Mouse (Mus musculus) heart, embryonic 15.5 days (tissue): ENCODE data around the gene Tspan12. TPM values are rescaled to one million over a fixed set of nuclear protein-coding genes. Genes with fewer than 3 reads are reported as not detected.
"Not testable (repeated sequence)": the region's sequence is repeated elsewhere in the genome, so short reads cannot be mapped to it uniquely, and the experiment has no call there.

Source experiments
- ATAC-seq: fragments of 200-750 bp; cut with Nextera tagmentation; replicated peaks from 2 replicates; pipeline ENCODE4 v1.8.0; 2017; ENCODE audit warnings: low read depth, moderate TSS enrichment; ENCODE audit not compliant: insufficient number of reproducible peaks, insufficient read depth, low FRiP score
- H3K27ac ChIP-seq: fragments of 300-500 bp; sonication (generic); 2 replicates; pipeline ENCODE4 v1.5.1; 2015; ENCODE audit warnings: mild to moderate bottlenecking, inconsistent platforms
- H3K27me3 ChIP-seq: fragments of 300-500 bp; sonication (generic); 2 replicates; pipeline ENCODE4 v1.6.1; 2015; ENCODE audit warnings: inconsistent platforms
- H3K36me3 ChIP-seq: fragments of 300-500 bp; sonication (generic); 2 replicates; pipeline ENCODE4 v1.6.1; 2015; ENCODE audit warnings: mild to moderate bottlenecking, inconsistent platforms
- H3K4me1 ChIP-seq: fragments of 300-500 bp; sonication (generic); replicated peaks from 2 replicates; pipeline ENCODE4 v1.6.1; 2015; ENCODE audit warnings: inconsistent platforms
- H3K4me2 ChIP-seq: fragments of 300-500 bp; sonication (generic); 2 replicates; pipeline ENCODE4 v1.6.1; 2015; ENCODE audit warnings: inconsistent platforms, mild to moderate bottlenecking, moderate library complexity
- H3K4me3 ChIP-seq: fragments of 300-500 bp; sonication (generic); 2 replicates; pipeline ENCODE4 v1.5.1; 2015; ENCODE audit warnings: mild to moderate bottlenecking, inconsistent platforms
- H3K9ac ChIP-seq: fragments of 300-500 bp; sonication (generic); 2 replicates; pipeline ENCODE4 v1.6.1; 2015; ENCODE audit warnings: mild to moderate bottlenecking, inconsistent platforms
- H3K9me3 ChIP-seq: fragments of 300-500 bp; sonication (generic); replicated peaks from 2 replicates; pipeline ENCODE4 v1.6.1; 2016; ENCODE audit warnings: inconsistent platforms
- WGBS: fragments of 180-500 bp; shearing (Covaris S2); methylation state at CpG from one replicate; pipeline ENCODE4 v1.1.7; 2015; ENCODE audit warnings: mixed read lengths; 5-methylcytosine and 5-hydroxymethylcytosine counted together
- polyA plus RNA-seq: library from polyadenylated mRNA; unstranded; fragments of >200 nt; fragmentation: Nextera tagmentation; extraction: Ambion mirVana; gene quantifications from 2 replicates; pipeline ENCODE4 v1.2.1, GENCODE M21; 2015

The Tspan12 gene
- polyA plus RNA-seq, 1 experiment from 2014 or later = 79.5 TPM

GRCm38 (mm10) chr6:21795410-21795809 lies 56.9 kb downstream of the Tspan12 start:
- H3K4me3 ChIP-seq = no peak overlapping the region
- no peaks in the 10 kb centered on the region for H3K27me3 ChIP-seq
- 64% methylated on average over 5 of the region's 5 CpGs for WGBS
- H3K36me3 ChIP-seq = peaks cover 6% of the 10 kb centered on the region; the same call in 1 of the 2 replicates
- no peak overlapping the region for H3K27ac ChIP-seq
- no peaks in the 10 kb centered on the region for H3K9me3 ChIP-seq
- no peak overlapping the region for H3K4me2 ChIP-seq
- no peak overlapping the region for H3K9ac ChIP-seq
- H3K4me1 ChIP-seq = 0 out of 2 replicates have a peak, but pooled peaks cover 2% of the 10 kb centered on the region
- ATAC-seq = no peak

DNA sequence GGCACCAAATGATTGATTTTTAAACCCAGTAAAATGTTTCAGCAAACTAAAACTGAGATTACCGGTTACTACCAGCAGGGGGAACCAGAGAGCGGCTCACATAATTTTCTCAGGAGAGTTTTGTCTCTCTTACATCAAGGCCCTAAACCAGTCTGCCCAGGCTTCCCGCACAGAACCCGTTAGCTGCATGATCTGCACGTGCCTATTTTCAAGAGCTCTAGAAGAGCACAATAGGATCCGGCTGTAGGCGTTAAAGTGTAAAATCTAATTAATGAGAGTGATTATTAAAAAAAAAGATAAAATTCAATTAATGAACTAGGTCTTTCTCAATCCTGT lies 57.3 kb downstream of the Tspan12 start:
- Histone ChIP-seq H3K9ac (no peak overlapping the region), H3K9me3 (no peaks in the 10 kb centered on the region), H3K36me3 (peaks cover 6% of the 10 kb centered on the region; the same call in 1 of the 2 replicates), H3K27me3 (no peaks in the 10 kb centered on the region), H3K4me3 (no peak overlapping the region), H3K4me2 (no peak overlapping the region), H3K4me1 (0 out of 2 replicates have a peak, but pooled peaks cover 2% of the 10 kb centered on the region), H3K27ac (no peak overlapping the region)
- ATAC-seq = no peak
- WGBS = 6% methylated on average over 7 of the region's 7 CpGs

DNA sequence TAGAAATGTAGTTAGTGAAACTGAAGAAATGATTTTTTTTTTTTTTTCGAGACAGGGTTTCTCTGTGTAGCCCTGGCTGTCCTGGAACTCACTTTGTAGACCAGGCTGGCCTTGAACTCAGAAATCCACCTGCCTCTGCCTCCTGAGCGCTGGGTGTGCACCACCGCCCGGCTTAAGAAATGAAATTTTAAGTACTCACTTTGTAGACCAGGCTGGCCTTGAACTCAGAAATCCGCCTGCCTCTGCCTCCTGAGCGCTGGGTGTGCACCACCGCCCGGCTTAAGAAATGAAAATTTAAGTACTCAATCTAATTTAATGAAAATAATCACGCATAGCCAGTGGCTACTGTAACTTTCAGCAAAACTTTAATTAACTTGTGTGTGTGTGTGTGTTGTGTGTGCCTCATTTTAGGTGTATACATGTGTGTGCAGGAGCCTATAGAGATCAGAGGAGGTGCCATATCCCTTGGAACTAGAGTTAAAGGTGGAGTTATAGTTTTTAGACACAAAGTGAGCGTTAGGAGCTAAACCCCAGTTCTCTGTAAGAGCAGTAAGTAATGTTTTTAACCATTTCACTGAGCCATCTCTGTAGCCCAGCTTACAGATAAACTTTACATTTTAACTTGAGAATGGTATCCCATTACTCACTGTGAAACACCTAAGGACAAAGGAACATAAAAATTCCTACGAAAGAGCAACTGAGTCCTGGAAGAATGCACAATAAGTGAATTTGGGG lies 57.8 kb downstream of the Tspan12 start:
- Histone ChIP-seq H3K9ac (no peak overlapping the region), H3K36me3 (peaks cover 6% of the 10 kb centered on the region; the same call in 1 of the 2 replicates), H3K4me1 (0 out of 2 replicates have a peak, but pooled peaks cover 2% of the 10 kb centered on the region), H3K9me3 (no peaks in the 10 kb centered on the region), H3K4me3 (no peak overlapping the region), H3K4me2 (no peak overlapping the region), H3K27ac (no peak overlapping the region), H3K27me3 (no peaks in the 10 kb centered on the region)
- 77% methylated on average over 11 of the region's 11 CpGs for WGBS
- no peak for ATAC-seq

- 55% methylated on average over 7 of the region's 7 CpGs for WGBS
- Histone ChIP-seq H3K27ac (no peak overlapping the region), H3K9ac (no peak overlapping the region), H3K9me3 (no peaks in the 10 kb centered on the region), H3K4me1 (0 out of 2 replicates have a peak, but pooled peaks cover 2% of the 10 kb centered on the region), H3K36me3 (no peaks in the 10 kb centered on the region), H3K27me3 (no peaks in the 10 kb centered on the region), H3K4me3 (no peak overlapping the region), H3K4me2 (no peak overlapping the region)
- no peak for ATAC-seq
Observed at GRCm38 (mm10) chr6:21791307-21791706, 61.0 kb downstream of the Tspan12 start.

DNA sequence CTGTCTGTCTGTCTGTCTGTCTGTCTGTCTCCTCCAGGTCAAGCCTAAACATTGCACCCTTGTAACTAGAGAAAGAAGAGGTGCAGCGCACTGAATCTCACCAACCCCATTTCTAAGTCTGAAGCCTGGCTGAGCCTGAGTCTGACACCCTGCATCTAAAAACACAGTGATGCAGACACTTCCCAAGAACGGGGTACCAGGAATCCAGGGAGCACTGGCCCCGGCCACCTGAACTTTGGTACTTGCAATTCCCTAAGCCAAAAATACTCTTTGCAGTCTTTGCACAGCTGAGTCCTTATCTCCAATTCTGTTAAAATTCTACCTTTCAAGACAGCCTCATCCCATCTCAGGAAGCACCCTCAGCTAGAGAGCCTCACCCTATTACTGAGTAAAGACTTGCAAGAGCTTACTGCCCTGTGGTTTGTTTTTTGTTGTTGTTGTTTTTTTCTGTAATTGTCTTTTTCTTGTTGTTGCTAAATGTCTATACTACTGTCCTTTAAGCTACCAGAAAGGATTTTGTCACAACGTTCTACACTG lies 61.7 kb downstream of the Tspan12 start:
- H3K36me3 ChIP-seq = no peaks in the 10 kb centered on the region
- H3K4me3 ChIP-seq = no peak overlapping the region
- H3K4me2 ChIP-seq = no peak overlapping the region
- H3K4me1 ChIP-seq = 0 out of 2 replicates have a peak, but pooled peaks cover 2% of the 10 kb centered on the region
- 79% methylated on average over 4 of the region's 4 CpGs for WGBS
- ATAC-seq = no peak
- H3K9ac ChIP-seq = no peak overlapping the region
- no peaks in the 10 kb centered on the region for H3K9me3 ChIP-seq
- no peak overlapping the region for H3K27ac ChIP-seq
- no peaks in the 10 kb centered on the region for H3K27me3 ChIP-seq

DNA sequence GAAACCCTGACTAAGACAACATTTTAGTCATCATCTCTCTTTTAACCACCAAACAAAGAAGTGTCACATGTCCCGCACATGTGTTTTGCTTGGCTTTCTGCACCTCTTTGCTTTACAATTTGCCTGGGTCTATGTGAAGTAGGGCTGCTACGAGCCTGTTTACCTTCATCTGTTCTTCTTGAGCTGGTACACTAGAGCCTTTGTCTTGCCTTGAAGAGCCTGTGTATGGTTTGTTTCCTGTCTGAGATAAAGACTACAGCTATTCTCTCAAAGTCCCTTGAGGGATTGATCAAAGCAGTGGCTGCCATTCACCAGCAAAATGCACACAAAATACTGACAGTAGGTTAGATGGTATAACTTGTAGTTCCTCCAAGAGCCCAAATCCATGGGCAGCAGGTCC lies 62.3 kb downstream of the Tspan12 start:
- 62% methylated on average over 2 of the region's 2 CpGs for WGBS

DNA sequence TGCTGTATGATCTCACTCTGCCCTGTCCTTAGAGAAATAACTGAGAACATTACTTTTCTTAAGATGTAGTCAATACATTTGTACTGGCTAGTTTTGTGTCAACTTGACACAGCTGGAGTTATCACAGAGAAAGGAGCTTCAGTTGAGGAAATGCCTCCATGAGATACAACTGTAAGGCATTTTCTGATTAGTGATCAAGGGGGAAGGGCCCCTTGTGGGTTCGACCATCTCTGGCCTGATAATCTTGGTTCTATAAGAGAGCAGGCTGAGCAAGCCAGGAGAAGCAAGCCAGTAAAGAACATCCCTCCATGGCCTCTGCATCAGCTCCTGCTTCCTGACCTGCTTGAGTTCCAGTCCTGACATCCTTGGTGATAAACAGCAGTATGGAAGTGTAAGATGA lies 62.7 kb downstream of the Tspan12 start:
- not testable (repeated sequence) for ATAC-seq, H3K36me3 ChIP-seq, H3K4me3 ChIP-seq, H3K9ac ChIP-seq, H3K27ac ChIP-seq, H3K9me3 ChIP-seq, H3K4me1 ChIP-seq, H3K4me2 ChIP-seq, H3K27me3 ChIP-seq
- 40% methylated on average over 1 of the region's 1 CpGs for WGBS

More for the DNA sequence above, 62.3 kb downstream of the Tspan12 start:
- no peak overlapping the region for H3K9ac ChIP-seq
- H3K27me3 ChIP-seq = no peaks in the 10 kb centered on the region
- H3K36me3 ChIP-seq = no peaks in the 10 kb centered on the region
- H3K4me1 ChIP-seq = 0 out of 2 replicates have a peak, but pooled peaks cover under 1% of the 10 kb centered on the region
- no peak overlapping the region for H3K4me3 ChIP-seq
- H3K27ac ChIP-seq = no peak overlapping the region
- no peak for ATAC-seq
- no peak overlapping the region for H3K4me2 ChIP-seq
- no peaks in the 10 kb centered on the region for H3K9me3 ChIP-seq

DNA sequence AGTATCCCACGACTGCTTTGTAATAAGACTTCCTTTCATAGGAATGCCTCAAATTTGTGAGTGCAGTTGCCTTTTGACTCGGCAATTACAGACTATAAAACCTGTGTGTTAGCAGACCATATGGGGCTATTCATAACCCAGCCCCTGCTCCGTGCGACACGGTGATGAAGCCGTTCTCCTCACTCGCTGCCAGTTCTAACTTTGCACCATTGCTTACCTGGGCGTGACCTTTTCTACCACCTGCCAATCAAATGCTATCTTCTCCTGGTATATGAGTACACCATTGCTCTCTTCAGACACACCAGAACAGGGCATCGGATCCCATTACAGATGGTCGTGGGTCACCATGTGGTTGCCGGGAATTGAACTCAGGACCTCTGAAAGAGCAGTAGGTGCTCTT lies 64.6 kb downstream of the Tspan12 start:
- 78% methylated on average over 11 of the region's 11 CpGs for WGBS

DNA sequence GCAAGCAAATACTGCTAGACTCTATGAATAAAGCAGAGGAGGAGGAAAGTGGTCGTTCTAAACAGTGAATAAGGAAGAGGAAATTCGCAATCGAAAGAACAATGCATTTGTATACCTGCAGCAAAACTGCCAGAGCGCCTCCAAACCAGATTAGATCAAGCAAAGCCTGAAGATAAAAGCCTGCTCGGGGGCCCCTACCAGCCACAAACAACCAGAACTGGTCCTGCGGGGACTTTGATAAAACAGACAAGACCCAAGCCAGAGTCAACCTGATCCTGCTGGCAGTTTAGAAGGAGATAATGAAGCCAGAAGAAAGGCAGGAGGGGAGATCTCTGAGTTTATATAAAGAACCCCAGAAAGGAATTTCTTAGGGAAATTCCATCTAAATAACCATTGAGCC lies 65.0 kb downstream of the Tspan12 start:
- H3K4me2 ChIP-seq = no peak overlapping the region
- no peak overlapping the region for H3K9ac ChIP-seq
- ATAC-seq = no peak
- H3K27me3 ChIP-seq = no peaks in the 10 kb centered on the region
- no peak overlapping the region for H3K27ac ChIP-seq
- H3K9me3 ChIP-seq = no peaks in the 10 kb centered on the region
- 39% methylated on average over 6 of the region's 6 CpGs for WGBS
- H3K4me1 ChIP-seq = no peaks in the 10 kb centered on the region
- no peak overlapping the region for H3K4me3 ChIP-seq
- no peaks in the 10 kb centered on the region for H3K36me3 ChIP-seq

More for the DNA sequence above, 64.6 kb downstream of the Tspan12 start:
- H3K9ac ChIP-seq = no peak overlapping the region
- no peaks in the 10 kb centered on the region for H3K36me3 ChIP-seq
- no peaks in the 10 kb centered on the region for H3K9me3 ChIP-seq
- no peaks in the 10 kb centered on the region for H3K27me3 ChIP-seq
- H3K4me2 ChIP-seq = no peak overlapping the region
- no peak for ATAC-seq
- H3K4me1 ChIP-seq = no peaks in the 10 kb centered on the region
- H3K4me3 ChIP-seq = no peak overlapping the region
- no peak overlapping the region for H3K27ac ChIP-seq

DNA sequence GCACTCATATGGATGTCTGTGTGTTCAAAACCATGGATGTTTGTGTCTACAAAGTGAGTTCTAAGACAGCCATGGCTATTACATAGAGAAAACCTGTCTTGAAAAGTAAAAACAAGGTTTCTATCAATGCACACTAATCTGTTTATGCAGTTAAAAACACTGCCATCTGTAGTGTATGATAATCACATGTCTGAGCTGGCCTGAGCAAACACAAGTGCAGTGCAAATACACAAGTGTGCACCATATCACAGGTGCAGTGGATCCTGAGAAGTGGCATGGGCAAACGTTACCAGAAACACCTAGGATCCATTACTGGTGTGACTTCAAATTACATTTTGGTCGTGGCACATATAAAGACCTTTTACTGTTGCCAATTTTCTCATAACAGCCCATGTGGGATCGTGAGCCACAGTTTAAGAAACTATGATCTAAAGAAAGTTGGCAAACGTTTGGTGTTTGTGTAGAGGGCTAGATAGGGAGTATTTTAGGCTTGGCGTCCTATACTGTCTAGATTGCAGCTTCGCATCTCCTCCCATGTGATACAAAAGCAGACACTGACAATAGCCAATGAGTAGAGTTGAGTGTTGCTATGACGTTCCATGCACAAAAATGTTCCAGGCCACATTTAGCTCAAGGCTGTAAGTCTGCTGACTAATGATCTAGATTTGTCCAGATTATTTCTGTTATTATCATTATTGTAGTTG lies 78.0 kb downstream of the Tspan12 start:
- H3K27me3 ChIP-seq = no peaks in the 10 kb centered on the region
- H3K4me3 ChIP-seq = no peak overlapping the region
- no peak for ATAC-seq
- 76% methylated on average over 7 of the region's 7 CpGs for WGBS
- peaks cover 4% of the 10 kb centered on the region; the same call in 1 of the 2 replicates for H3K36me3 ChIP-seq
- H3K9me3 ChIP-seq = no peaks in the 10 kb centered on the region
- no peak overlapping the region for H3K27ac ChIP-seq
- no peak overlapping the region for H3K4me2 ChIP-seq
- no peak overlapping the region for H3K9ac ChIP-seq
- no peaks in the 10 kb centered on the region for H3K4me1 ChIP-seq

- ATAC-seq = no peak
- WGBS = 86% methylated on average over 1 of the region's 1 CpGs
Observed at GRCm38 (mm10) chr6:21769447-21769809, 82.9 kb downstream of the Tspan12 start.

More at GRCm38 (mm10) chr6:21769447-21769809, 82.9 kb downstream of the Tspan12 start:
- Histone ChIP-seq H3K36me3 (peaks cover 4% of the 10 kb centered on the region; the same call in 1 of the 2 replicates), H3K4me1 (no peaks in the 10 kb centered on the region), H3K27ac (no peak overlapping the region), H3K27me3 (no peaks in the 10 kb centered on the region), H3K4me3 (no peak overlapping the region), H3K4me2 (no peak overlapping the region), H3K9ac (no peak overlapping the region), H3K9me3 (no peaks in the 10 kb centered on the region)
